Mouse (Mus musculus): ENCODE results near the gene Dixdc1. TPM values are rescaled to one million over a fixed set of nuclear protein-coding genes. Genes with fewer than 3 reads are reported as not detected.

Gene Dixdc1
- polyA plus RNA-seq, 1 experiment: 11.1 TPM

- Histone ChIP-seq H3K27me3 (ENCODE audit: control insufficient read depth, insufficient read depth, low read length, poor library complexity, severe bottlenecking) (no peaks in the 10 kb centered on the region), H3K4me1 (ENCODE audit: control insufficient read depth, insufficient read depth, low read length) (peaks cover 2% of the 10 kb centered on the region), H3K9me3 (replicated peaks; ENCODE audit: control insufficient read depth, insufficient read depth, low read length, poor library complexity, severe bottlenecking) (no peaks in the 10 kb centered on the region), H3K27ac (ENCODE audit: insufficient read depth, low read length) (no peak within 1 kb of the TSS), H3K4me3 (ENCODE audit: low read depth, low read length) (peak within 1 kb of the TSS; percentile 26), H3K36me3 (ENCODE audit: control insufficient read depth, insufficient read depth, low read length, poor library complexity, severe bottlenecking) (no peaks in the 10 kb centered on the region), H3K9ac (ENCODE audit: low read depth, poor library complexity, severe bottlenecking) (peak within 1 kb of the TSS; percentile 1; the same call in 1 of the 2 replicates)
- no peak for TF ChIP-seq POLR2A (IDR thresholded peaks at IDR 0.05; ENCODE audit: insufficient read depth, low read length)
- no peak for TF ChIP-seq CTCF (IDR thresholded peaks at IDR 0.05; ENCODE audit: low read depth, low read length)
- no peak for TF ChIP-seq EP300 (IDR thresholded peaks at IDR 0.05; ENCODE audit: insufficient read depth, low read depth, low read length)
Measured at GRCm38 (mm10) chr9:50751323-50751722, 12.0 kb upstream of the Dixdc1 start, which contains the start of gene Cryab. TSS of gene Cryab (plus strand) at chr9:50751325.

DNA sequence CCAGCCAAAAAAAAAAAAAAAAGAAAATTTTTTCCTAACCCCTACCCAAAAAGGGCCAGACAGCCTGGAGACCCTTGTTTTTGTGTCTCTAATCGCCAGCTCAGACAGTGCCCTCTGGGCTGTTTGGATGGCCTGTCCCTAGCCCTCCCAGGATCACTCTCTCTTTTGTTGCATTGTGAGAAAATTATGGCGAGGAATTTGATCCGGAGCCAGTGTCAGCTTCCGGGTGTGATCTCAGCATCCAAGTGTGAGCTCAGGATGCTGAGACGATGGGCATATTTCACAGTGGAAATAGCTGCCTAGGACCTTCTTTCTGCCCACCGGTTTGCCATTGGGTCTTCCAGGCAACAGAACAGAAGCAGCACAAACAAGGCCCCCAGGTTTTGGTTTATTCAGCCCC, 11.4 kb upstream of the Dixdc1 start:
- Histone ChIP-seq H3K9me3 (replicated peaks; ENCODE audit: control insufficient read depth, insufficient read depth, low read length, poor library complexity, severe bottlenecking) (no peaks in the 10 kb centered on the region), H3K4me3 (ENCODE audit: low read depth, low read length) (no peak overlapping the region), H3K4me1 (ENCODE audit: control insufficient read depth, insufficient read depth, low read length) (peaks cover 2% of the 10 kb centered on the region), H3K27me3 (ENCODE audit: control insufficient read depth, insufficient read depth, low read length, poor library complexity, severe bottlenecking) (no peaks in the 10 kb centered on the region), H3K9ac (ENCODE audit: low read depth, poor library complexity, severe bottlenecking) (no peak overlapping the region), H3K36me3 (ENCODE audit: control insufficient read depth, insufficient read depth, low read length, poor library complexity, severe bottlenecking) (no peaks in the 10 kb centered on the region), H3K27ac (ENCODE audit: insufficient read depth, low read length) (no peak overlapping the region)
- TF ChIP-seq CTCF (IDR thresholded peaks at IDR 0.05; ENCODE audit: low read depth, low read length) (no peak), POLR2A (IDR thresholded peaks at IDR 0.05; ENCODE audit: insufficient read depth, low read length) (no peak), EP300 (IDR thresholded peaks at IDR 0.05; ENCODE audit: insufficient read depth, low read depth, low read length) (no peak)

- Histone ChIP-seq H3K9me3 (replicated peaks; ENCODE audit: control insufficient read depth, insufficient read depth, low read length, poor library complexity, severe bottlenecking) (no peaks in the 10 kb centered on the region), H3K27ac (ENCODE audit: insufficient read depth, low read length) (peak within 1 kb of the TSS; percentile 62), H3K4me1 (ENCODE audit: control insufficient read depth, insufficient read depth, low read length) (peaks cover 2% of the 10 kb centered on the region), H3K27me3 (ENCODE audit: control insufficient read depth, insufficient read depth, low read length, poor library complexity, severe bottlenecking) (no peaks in the 10 kb centered on the region), H3K9ac (ENCODE audit: low read depth, poor library complexity, severe bottlenecking) (peak within 1 kb of the TSS; percentile 65), H3K36me3 (ENCODE audit: control insufficient read depth, insufficient read depth, low read length, poor library complexity, severe bottlenecking) (no peaks in the 10 kb centered on the region), H3K4me3 (ENCODE audit: low read depth, low read length) (peak within 1 kb of the TSS; percentile 95)
- TF ChIP-seq CTCF (IDR thresholded peaks at IDR 0.05; ENCODE audit: low read depth, low read length): peak; percentile 28
- TF ChIP-seq POLR2A (IDR thresholded peaks at IDR 0.05; ENCODE audit: insufficient read depth, low read length): no peak
- 0 out of 2 replicates have a peak, but pooled peaks have one; percentile 42 for TF ChIP-seq EP300 (IDR thresholded peaks at IDR 0.05; ENCODE audit: insufficient read depth, low read depth, low read length)
Measured at GRCm38 (mm10) chr9:50746214-50746677, 6.9 kb upstream of the Dixdc1 start, which contains the start of gene 2310030G06Rik. TSS of gene 2310030G06Rik (minus strand) at chr9:50746536.

- TF ChIP-seq CTCF (IDR thresholded peaks at IDR 0.05; ENCODE audit: low read depth, low read length): no peak
- TF ChIP-seq EP300 (IDR thresholded peaks at IDR 0.05; ENCODE audit: insufficient read depth, low read depth, low read length): no peak
- TF ChIP-seq POLR2A (IDR thresholded peaks at IDR 0.05; ENCODE audit: insufficient read depth, low read length): no peak
- Histone ChIP-seq H3K36me3 (ENCODE audit: control insufficient read depth, insufficient read depth, low read length, poor library complexity, severe bottlenecking) (no peaks in the 10 kb centered on the region), H3K27ac (ENCODE audit: insufficient read depth, low read length) (peak overlapping the region; percentile 62; the same call in 1 of the 2 replicates), H3K4me3 (ENCODE audit: low read depth, low read length) (peak overlapping the region; percentile 95), H3K4me1 (ENCODE audit: control insufficient read depth, insufficient read depth, low read length) (peaks cover 2% of the 10 kb centered on the region), H3K9me3 (replicated peaks; ENCODE audit: control insufficient read depth, insufficient read depth, low read length, poor library complexity, severe bottlenecking) (no peaks in the 10 kb centered on the region), H3K9ac (ENCODE audit: low read depth, poor library complexity, severe bottlenecking) (peak overlapping the region; percentile 65), H3K27me3 (ENCODE audit: control insufficient read depth, insufficient read depth, low read length, poor library complexity, severe bottlenecking) (no peaks in the 10 kb centered on the region)
Measured at GRCm38 (mm10) chr9:50745806-50746205, 6.5 kb upstream of the Dixdc1 start.

DNA sequence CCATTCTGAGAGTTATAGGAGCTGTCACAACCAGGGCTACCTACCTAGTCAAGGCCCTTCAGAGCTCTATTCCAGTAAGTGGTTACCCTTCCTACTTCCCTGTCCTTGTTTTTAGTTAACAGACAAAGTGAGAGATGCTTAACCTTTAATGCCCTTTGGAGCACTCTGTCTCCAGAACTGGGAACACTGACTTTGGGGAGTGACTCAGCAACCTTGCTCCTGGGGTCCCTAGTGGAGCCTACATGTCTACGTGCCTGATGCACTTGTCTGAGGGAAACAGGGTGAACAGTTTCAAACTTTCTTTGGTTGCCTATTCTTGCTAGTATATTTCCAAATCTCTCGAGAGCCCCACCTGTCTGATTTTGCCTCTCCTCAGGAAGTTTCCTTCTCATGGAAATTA, 3.4 kb upstream of the Dixdc1 start:
- no peak for TF ChIP-seq EP300 (IDR thresholded peaks at IDR 0.05; ENCODE audit: insufficient read depth, low read depth, low read length)
- no peak for TF ChIP-seq CTCF (IDR thresholded peaks at IDR 0.05; ENCODE audit: low read depth, low read length)
- no peak for TF ChIP-seq POLR2A (IDR thresholded peaks at IDR 0.05; ENCODE audit: insufficient read depth, low read length)
- no peaks in the 10 kb centered on the region for H3K36me3 ChIP-seq (ENCODE audit: control insufficient read depth, insufficient read depth, low read length, poor library complexity, severe bottlenecking)
- 0 out of 2 replicates have a peak overlapping the region, but pooled peaks have one; percentile 1 for H3K27ac ChIP-seq (ENCODE audit: insufficient read depth, low read length)
- no peak overlapping the region for H3K4me3 ChIP-seq (ENCODE audit: low read depth, low read length)
- no peak overlapping the region for H3K9ac ChIP-seq (ENCODE audit: low read depth, poor library complexity, severe bottlenecking)
- H3K9me3 ChIP-seq (replicated peaks; ENCODE audit: control insufficient read depth, insufficient read depth, low read length, poor library complexity, severe bottlenecking): no peaks in the 10 kb centered on the region
- no peaks in the 10 kb centered on the region for H3K27me3 ChIP-seq (ENCODE audit: control insufficient read depth, insufficient read depth, low read length, poor library complexity, severe bottlenecking)
- H3K4me1 ChIP-seq (ENCODE audit: control insufficient read depth, insufficient read depth, low read length): peaks cover 2% of the 10 kb centered on the region

- H3K27ac ChIP-seq (ENCODE audit: insufficient read depth, low read length): no peak overlapping the region
- H3K9me3 ChIP-seq (replicated peaks; ENCODE audit: control insufficient read depth, insufficient read depth, low read length, poor library complexity, severe bottlenecking): no peaks in the 10 kb centered on the region
- no peaks in the 10 kb centered on the region for H3K27me3 ChIP-seq (ENCODE audit: control insufficient read depth, insufficient read depth, low read length, poor library complexity, severe bottlenecking)
- no peak overlapping the region for H3K9ac ChIP-seq (ENCODE audit: low read depth, poor library complexity, severe bottlenecking)
- no peaks in the 10 kb centered on the region for H3K36me3 ChIP-seq (ENCODE audit: control insufficient read depth, insufficient read depth, low read length, poor library complexity, severe bottlenecking)
- no peak for TF ChIP-seq POLR2A (IDR thresholded peaks at IDR 0.05; ENCODE audit: insufficient read depth, low read length)
- no peak for TF ChIP-seq CTCF (IDR thresholded peaks at IDR 0.05; ENCODE audit: low read depth, low read length)
- peaks cover 2% of the 10 kb centered on the region for H3K4me1 ChIP-seq (ENCODE audit: control insufficient read depth, insufficient read depth, low read length)
- H3K4me3 ChIP-seq (ENCODE audit: low read depth, low read length): no peak overlapping the region
Measured at GRCm38 (mm10) chr9:50742261-50742660, 2.9 kb upstream of the Dixdc1 start.
